Mouse (Mus musculus): ENCODE data around the gene Vgll1. TPM values are rescaled to one million over a fixed set of nuclear protein-coding genes. Genes with fewer than 3 reads are reported as not detected.

Vgll1 gene
- polyA plus RNA-seq, 1 experiment from 2014 or later = not detected

Other genes starting within 250 kb of the Vgll1 start
- not detected in 2 replicates for gene Adgrg4, start 217.9 kb upstream of the Vgll1 start, polyA plus RNA-seq (2014; fragmentation: Nextera tagmentation; extraction: Ambion mirVana)
- not detected in 2 replicates for gene Brs3, start 45.0 kb upstream of the Vgll1 start, polyA plus RNA-seq (2014; fragmentation: Nextera tagmentation; extraction: Ambion mirVana)
- gene Htatsf1, start 34.5 kb upstream of the Vgll1 start, polyA plus RNA-seq (2014; fragmentation: Nextera tagmentation; extraction: Ambion mirVana) = 66.5 and 66.6 TPM in 2 replicates
- gene Cd40lg, start 124.0 kb downstream of the Vgll1 start, polyA plus RNA-seq (2014; fragmentation: Nextera tagmentation; extraction: Ambion mirVana) = not detected in 2 replicates

All from heart, embryonic 14.5 days (tissue).